Mouse (Mus musculus) testis, adult 10 weeks (tissue): ENCODE data around the gene Gns. TPM values are rescaled to one million over a fixed set of nuclear protein-coding genes. Genes with fewer than 3 reads are reported as not detected.

Experiments used
- polyA plus RNA-seq: library from polyadenylated mRNA; stranded (reverse); fragments of 350-450 nt; fragmentation: Illumina TruSeq; extraction: RNeasy Lipid Tissue Mini Kit (QIAGEN cat#74804); gene quantifications from one replicate; pipeline ENCODE4 v1.2.3, GENCODE M21; 2014; ENCODE audit warnings: low read depth, low replicate concordance

Gns gene
- 13.1 TPM for polyA plus RNA-seq

DNA sequence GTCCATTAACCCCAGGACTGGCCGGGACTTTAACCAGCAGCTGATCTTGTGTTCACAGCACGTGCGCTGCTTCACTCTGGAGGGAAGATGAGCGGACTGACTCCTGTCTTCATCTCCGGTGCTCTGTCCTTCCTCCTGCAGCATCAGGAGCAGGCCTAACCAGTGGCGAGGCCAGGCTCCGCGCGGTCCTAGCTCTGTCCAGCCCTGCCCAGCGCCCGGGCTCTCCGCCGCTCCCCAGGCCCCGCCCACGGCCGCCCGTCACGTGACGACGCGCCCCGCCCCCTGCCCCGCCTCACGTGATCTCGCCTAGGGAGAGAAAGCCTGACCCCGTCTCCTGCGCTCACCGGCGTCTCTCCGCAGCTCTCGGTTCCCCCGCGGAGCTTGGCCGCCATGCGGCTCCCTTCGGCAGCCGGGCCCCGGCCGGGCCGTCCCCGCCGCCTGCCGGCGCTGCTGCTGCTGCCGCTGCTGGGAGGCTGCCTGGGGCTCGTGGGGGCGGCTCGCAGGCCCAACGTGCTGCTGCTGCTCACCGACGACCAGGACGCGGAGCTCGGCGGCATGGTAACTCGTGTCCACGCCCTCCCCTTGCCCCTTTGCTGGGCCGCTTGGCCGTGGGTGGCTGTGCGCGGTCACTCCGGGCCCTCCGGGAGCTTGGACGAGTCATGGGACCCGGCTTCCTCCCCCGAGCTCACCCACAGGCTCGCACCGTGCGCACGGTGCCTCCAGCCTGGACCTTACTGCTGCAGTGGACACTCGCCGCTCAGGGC is at the start of gene Gns:
Gene Gns (plus strand): TSS at position 290 of the 764 bp plus-strand sequence.

GRCm38 (mm10) chr10:121351066-121351581 is 13.8 kb upstream of the Gns start, which contains the start of gene Tbc1d30:
TSS of gene Tbc1d30 (minus strand) at chr10:121351278.

Other genes starting within 250 kb of the Gns start
- gene Tbc1d30, start 13.8 kb upstream of the Gns start, polyA plus RNA-seq, result 1.1 TPM
- 2.8 TPM for gene Rassf3, start 111.3 kb downstream of the Gns start, polyA plus RNA-seq
- gene Tbk1, start 221.7 kb downstream of the Gns start, polyA plus RNA-seq, result 31.2 TPM